Mouse (Mus musculus) A20 (cell line): Measurements from ENCODE around the gene Alg14.

Experiments
- DNase-seq: peaks from one replicate; pipeline ENCODE4 v3.0.0-alpha.2; 2011; ENCODE audit warnings: low read depth, low spot score

Gene Alg14

GRCm38 (mm10) chr3:121291560-121292258 is at the start of gene Alg14:
Gene Alg14 (plus strand): TSS chr3:121291773.
- DNase-seq: peak; percentile 98

- DNase-seq: no peak
Observed at GRCm38 (mm10) chr3:121242111-121242936, 49.2 kb upstream of the Alg14 start.

DNA sequence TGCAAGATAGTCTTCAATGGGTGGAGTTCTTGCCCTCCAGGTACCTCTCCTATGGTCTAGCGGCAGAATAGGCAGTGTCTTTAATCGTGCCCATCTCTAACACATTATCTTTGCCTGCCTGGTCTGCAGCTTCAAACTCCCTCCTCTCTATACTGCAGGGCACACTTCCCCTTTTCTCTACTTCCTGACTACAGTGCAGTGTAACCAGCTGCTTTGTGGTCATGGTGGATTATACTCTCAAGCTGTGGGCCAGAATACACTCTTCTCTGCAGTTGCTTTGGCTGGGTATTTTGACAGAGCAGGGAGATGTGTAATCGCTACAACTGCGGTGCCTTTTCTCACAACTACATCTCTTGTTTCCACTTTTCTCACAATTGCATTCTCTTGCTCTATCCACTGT is 48.6 kb upstream of the Alg14 start:
- DNase-seq: peak; percentile 81

GRCm38 (mm10) chr3:121250048-121250447 is 41.5 kb upstream of the Alg14 start:
- DNase-seq: no peak

GRCm38 (mm10) chr3:121250576-121251433 is 40.8 kb upstream of the Alg14 start:
- DNase-seq: no peak

DNA sequence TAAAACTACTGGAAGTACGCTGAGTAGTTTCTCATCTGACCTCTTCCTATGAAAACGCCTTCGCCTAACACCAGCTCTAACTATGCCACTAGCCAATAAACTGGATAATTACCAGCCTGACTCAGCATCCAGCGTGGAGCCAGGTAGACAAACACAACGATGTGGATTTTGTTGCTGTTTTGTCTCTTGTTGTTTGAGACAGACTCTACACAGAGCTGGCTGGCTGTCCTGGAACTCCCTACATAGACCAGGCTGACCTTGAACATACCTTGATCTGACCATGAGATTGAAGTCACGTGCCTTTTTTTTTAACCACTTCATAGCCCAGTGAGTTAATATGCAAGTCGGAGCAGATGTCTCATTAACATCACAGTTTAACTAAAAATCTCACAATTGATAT is 36.1 kb upstream of the Alg14 start:
- DNase-seq: no peak

- no peak for DNase-seq
Observed at GRCm38 (mm10) chr3:121256131-121256530, 35.4 kb upstream of the Alg14 start.

DNA sequence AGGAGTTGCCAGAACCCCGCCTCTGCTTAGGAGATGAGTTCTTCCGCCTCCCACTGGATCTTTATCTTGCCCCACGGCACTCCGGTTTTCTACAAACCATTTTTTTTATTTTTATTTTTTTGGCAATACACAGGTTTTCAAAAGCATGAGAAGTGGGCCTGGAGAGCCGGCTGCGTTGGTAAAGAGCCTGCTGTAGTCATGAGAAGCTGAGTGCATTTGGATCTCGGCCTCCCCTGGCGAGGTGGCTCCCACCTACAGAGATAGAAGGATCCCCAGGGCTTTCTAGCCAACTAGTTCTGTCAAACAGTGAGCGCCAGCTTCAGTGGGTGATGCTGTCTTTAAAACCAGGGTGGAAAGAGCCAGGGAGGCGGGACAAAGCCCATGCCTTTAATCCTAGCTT is 34.2 kb upstream of the Alg14 start:
- no peak for DNase-seq

DNA sequence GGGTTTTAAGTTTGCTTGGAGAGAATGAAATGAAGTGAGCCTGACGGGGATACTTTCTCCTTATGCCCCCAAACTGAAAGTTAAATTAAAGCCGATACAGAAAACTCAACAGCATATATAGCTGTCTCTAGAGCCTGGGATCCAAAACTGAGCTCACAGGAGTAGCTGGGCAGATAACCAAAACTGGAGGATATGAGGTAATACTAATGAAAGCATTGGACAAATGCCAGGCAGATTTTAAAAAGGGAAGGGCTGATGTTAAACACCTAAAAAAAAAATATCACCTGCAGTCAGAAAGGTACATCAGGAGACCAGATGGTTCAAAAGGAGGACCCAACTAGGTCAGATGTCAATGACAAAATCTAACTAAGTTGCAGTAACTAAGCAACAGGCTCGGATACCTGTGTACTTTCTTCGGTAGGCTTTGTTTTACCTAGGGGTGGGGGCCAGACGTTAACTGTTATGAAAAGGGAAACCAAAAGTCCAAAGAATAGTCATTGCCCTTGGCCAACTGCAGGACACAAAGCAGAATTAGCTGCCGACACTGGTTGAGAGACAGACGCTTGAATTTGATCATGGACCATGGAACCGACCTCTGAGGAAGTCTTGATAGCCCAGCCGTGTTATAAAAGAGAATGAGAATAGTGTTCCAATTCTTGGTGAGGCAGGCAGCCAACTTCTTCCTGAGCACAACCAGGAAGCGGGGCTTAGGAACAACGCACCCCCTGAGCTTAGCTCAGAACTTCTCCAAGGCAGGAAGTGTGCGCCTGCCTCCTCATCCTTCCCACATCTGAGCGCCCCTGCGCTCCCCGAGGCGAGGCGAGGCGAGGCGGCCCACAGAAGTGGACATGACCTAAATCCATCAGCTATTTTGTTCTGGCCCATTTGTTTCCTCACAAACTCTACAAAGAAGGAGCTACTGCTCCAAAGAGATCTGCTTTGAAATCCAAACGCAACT is 32.8 kb upstream of the Alg14 start:
- DNase-seq: no peak

DNA sequence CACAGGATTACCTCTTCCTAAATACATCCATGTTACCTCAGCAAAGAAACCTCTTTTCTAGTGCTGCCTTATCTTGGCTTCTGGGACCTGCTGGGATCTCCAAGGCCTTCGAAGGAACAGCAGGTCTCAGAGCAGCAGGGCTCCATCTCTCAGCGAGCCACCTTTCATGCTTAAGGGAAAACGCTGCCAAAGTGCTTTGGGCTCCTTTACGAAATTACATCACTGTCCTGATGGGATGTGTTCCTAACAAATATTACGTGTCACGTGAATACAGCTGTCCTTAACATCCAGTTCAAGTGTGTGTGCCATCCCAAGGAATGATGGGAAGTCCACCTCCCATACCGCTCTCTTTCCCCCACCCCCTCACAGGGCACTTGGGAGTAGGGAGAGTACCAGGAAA is 31.5 kb upstream of the Alg14 start:
- DNase-seq: no peak

GRCm38 (mm10) chr3:121260831-121261230 is 30.7 kb upstream of the Alg14 start:
- DNase-seq: no peak

- no peak for DNase-seq
Observed at GRCm38 (mm10) chr3:121261251-121261650, 30.3 kb upstream of the Alg14 start.

- no peak for DNase-seq
Observed at GRCm38 (mm10) chr3:121261939-121262520, 29.5 kb upstream of the Alg14 start.

GRCm38 (mm10) chr3:121262521-121263204 is 28.9 kb upstream of the Alg14 start:
- DNase-seq: no peak

- DNase-seq: no peak
Observed at GRCm38 (mm10) chr3:121263205-121263548, 28.4 kb upstream of the Alg14 start.

- no peak for DNase-seq
Observed at GRCm38 (mm10) chr3:121264242-121264641, 27.3 kb upstream of the Alg14 start.

GRCm38 (mm10) chr3:121267283-121267682 is 24.3 kb upstream of the Alg14 start:
- DNase-seq: no peak

DNA sequence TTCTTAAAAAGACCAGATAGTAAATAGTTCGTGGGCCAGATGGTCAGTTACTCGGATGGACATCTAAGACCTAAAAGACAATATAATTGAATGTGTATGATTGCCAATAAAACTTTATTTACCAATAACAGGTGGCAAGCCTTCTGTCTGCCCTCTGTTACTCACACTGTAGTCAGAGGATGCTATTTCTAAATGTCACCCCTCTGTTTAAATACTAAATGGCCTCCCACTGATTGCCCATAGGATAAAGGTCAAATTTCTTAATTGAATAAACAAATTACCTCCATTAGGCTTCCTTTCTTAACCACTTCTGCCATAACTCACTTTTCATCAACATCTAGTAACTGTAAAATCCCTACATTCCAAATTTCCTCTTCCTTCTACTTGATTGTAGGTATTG is 19.0 kb upstream of the Alg14 start:
- DNase-seq: no peak

DNA sequence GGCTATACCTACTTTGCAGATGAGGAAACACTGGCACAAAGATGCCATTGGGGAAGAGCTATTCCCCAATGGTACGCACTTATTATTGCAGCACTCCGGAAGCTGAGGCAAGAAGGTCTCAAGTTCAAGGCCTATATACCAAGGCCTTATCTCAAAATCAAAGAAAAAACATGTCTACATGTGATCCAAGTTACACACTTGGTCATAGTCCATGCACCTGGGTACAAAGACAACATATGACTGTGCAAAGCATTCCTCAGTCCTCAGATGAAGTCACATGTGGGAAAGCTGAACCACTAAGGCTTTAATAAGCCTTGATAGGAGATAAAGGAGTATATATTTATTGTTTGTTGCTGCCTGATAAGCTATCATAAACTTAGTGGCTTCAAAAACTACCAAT is 17.6 kb upstream of the Alg14 start:
- no peak for DNase-seq

DNA sequence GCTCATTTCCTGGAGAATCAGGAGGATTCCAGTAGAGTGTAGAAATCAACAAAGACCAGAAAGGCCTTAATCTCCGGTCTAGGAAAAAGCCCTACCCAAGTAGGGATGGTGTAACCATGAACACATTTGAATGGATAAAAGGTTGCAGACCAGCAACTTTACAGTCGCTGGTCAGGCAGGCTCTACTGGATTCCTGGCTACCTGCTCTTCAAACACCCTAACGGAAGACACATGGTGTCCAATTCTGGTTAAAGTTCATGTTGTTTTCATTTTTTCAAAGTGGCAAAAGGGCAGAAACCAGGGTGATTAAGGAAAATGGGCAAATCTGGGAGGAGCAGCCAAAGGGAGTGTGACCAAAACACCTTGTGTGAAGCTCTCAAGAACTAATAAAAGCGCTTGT is 14.6 kb upstream of the Alg14 start:
- no peak for DNase-seq
